Mouse (Mus musculus) liver (tissue): ENCODE measurements at regions not wholly inside any gene's neighbourhood (a gene's known extent, or its start where the extent isn't known, plus 50 kb on each side); places are given as distances from the start of the nearest gene placed in this dataset.

Experiments used
- DNase-seq: peaks from one replicate; pipeline ENCODE4 v3.0.0-alpha.2; 2020; ENCODE audit warnings: mixed read lengths

GRCm38 (mm10) chr5:106044878-106045585 lies 168.7 kb downstream of the Zfp326 start:
- DNase-seq, result no peak

DNA sequence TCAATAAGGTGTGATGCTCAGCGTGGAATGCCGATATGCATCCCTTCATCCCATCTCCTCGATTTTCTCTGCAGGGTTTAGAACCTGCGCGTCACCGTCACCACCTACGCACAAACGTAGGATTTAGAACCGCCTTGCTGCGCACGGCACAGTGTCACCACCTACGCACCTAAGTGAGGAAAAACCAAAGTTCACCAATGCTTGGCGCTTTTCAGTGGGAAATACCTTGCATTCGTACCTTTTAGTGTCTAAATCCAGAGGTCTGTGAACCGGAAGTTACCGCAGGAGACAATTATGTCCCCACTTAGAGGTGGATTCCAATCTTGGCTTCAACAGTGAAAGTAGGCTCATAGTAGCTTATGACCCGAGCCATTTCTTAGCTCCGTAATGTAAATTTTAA lies 162.0 kb downstream of the Zfp326 start:
- DNase-seq, result no peak

DNA sequence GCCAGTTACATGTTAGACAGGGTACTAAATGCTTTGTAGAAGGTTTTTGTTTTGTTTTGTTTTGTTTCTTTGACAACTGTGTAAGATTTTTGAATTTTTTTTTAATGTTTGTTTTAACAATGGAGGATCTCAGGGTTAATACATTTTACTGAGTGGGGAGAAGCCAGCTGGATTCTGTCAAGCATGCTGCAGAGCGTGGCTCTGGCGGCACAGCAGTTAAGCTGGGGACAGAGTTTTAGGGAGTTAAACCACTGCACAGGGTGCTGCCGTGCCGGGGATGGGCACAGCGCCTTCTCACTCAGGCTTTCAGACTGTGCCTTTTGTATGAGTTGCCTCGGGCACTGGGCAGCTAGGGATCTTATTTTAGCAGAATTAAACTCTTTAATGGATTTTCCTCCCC lies 159.8 kb downstream of the Zfp326 start:
- no peak for DNase-seq

DNA sequence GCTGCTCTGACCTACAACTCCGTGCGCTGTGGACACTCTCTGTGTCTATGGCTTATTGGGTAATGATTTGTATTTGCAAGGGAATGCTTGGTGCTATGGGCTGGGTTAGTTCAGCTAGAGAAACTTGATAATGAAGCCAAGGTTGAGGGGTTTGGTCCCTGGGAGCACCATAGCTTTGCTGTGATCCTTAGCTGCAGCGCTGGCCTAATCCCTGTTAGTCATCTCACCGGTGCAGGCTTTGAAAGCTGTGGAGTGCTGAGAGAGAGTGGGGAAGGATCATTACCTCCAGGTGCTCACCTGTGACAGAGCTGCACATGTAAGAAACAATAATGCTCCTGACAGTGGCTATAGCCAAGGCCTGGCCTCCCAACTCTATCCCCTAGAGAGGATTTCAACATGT lies 156.6 kb downstream of the Zfp326 start:
- DNase-seq, result no peak

- no peak for DNase-seq
Observed at GRCm38 (mm10) chr5:106026861-106027260, 150.5 kb downstream of the Zfp326 start.

DNA sequence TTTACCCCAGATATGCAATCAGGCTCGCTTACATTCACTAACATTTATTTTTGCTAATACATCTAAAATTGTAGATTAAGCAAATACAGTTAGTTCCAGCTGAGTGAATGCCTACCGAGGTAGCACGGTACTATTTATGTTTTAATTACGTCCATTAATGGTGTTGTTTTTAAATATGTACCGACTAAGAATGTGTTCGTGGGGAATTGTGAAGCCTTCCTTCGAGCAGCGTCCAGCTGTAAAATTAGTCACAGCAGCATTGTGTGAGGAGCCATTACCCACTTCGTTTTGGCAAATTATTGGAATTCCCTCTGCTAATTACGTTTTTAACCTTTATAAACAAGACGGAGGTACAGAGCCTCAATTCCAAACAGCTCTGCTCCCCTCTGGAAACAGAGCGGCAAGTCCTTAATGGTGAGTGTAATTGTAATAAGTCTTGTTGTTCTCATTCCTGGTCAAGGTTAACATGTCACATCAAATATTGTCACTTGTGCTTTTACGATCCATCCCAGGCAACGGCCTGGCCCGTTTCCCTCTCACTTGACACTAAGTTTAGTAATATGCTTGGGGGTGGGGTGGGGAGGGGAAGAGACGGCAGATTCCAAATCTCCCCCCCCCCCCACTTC lies 128.0 kb downstream of the Zfp326 start:
- no peak for DNase-seq

- DNase-seq, result no peak
Observed at GRCm38 (mm10) chr5:106003321-106004291, 127.2 kb downstream of the Zfp326 start.

DNA sequence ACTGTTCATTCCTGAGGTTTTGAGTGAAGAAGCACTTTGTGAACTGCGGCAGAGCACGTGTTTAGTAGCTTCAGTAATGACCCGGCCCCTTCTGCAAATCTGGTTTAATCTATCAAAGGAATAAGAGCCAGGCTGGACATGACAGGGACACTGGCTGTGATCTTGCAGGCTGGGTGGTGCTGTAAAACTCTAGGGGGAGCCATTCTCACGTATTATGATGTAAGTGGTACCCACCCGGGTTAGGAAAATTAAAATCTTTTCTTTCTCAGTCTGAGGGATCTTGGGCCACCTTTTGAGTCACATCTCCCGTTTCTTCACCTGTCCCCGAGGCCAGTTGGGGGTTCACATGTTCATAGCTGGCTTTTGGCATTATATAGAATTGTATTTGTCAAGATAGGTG lies 126.0 kb downstream of the Zfp326 start:
- DNase-seq, result no peak

GRCm38 (mm10) chr5:105994218-105994617 lies 117.9 kb downstream of the Zfp326 start:
- DNase-seq, result no peak

GRCm38 (mm10) chr5:105993066-105993760 lies 116.8 kb downstream of the Zfp326 start:
- no peak for DNase-seq

GRCm38 (mm10) chr5:105990777-105991176 lies 114.4 kb downstream of the Zfp326 start:
- DNase-seq, result no peak

DNA sequence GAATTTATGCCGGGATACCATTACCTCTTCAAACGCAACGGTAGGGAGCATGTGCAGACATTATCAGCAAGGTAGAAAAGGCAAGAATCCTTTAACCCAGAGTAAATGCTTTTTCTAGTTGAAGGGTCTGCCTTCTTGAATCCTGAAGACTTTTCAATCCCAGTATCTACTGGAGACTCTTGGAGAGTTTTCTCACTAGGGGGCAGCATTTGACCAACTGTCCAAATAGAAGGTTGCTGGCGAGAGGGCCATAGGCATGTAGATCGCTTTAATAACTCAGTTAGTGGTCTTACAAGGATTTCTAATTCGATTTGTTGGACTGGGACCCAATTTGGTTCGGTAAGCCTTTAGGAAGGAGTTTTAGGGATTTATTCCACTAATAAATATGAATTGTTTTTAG lies 110.0 kb downstream of the Zfp326 start:
- no peak for DNase-seq

DNA sequence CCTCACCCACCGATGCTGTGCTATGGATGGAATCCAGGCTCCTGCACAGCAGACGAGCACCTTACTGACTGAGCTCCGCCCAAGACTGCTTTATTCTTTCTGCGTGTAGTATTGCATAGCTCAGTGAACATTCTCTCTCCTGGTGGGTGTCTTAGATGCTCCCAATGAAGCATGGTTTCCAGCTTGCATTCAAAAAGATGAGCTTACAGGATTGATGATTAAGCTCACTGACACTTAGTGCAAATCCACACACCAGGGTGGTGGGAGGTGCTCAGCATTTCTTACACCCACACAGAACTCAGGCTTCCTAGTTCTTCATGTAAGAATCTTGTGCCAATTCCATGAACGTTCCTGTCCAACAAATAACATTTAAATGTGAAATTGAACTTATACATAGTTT lies 106.8 kb downstream of the Zfp326 start:
- DNase-seq, result no peak

DNA sequence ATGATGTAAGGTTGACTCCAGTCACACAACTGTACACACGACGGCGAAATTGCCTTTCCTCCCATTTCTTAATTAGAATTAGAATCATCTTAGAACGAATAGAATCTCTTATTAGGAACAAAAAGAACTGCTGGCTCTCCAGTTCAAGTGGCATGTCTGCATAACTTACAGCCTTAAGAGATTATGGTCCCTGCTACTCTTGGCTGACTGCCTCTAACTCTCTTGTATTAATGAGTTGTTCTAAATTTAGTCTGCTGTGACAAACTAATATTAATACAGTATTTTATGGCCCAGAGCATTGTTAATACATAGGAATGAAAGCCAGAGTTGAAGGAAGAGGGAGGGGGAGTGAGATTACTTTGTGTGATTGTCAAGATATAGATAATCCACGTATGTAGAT lies 100.4 kb downstream of the Zfp326 start:
- DNase-seq, result no peak

- no peak for DNase-seq
Observed at GRCm38 (mm10) chr5:105976076-105976475, 99.7 kb downstream of the Zfp326 start.

DNA sequence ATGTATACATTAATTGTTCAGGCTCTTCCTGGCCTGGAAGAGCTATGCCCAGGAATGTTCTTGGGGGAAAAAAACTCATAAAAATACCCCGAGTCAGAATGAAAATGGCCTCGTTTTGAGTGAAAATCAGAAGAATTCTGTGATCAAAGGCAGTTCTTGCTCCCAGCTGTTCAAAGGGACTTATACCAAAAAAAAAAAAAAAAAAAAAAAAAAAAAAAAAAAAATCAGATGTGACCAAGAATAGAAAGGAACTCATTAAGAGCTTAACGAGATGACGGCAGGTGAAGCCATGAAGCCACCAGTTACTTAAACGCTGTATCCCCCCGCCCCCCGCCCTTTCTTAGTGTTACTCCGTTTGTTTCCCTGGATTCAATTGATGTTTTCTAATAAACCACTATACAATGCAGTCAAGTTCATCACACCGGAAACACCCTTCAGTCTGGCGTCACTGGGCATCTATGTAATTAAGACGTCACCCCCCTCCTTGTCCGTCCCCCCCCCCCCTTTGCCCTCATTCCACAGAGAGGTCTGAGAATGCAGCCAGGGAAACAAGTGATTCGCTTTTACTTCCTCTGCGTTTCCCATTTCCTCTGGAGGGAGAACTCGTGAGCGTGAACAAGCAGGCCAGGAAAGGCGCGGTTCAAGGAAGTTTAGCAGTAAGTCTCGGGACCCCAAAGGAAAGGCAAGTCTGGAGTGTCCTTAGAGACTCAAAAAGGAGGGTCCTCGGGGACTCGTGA lies 99.1 kb downstream of the Zfp326 start:
- DNase-seq, result no peak

DNA sequence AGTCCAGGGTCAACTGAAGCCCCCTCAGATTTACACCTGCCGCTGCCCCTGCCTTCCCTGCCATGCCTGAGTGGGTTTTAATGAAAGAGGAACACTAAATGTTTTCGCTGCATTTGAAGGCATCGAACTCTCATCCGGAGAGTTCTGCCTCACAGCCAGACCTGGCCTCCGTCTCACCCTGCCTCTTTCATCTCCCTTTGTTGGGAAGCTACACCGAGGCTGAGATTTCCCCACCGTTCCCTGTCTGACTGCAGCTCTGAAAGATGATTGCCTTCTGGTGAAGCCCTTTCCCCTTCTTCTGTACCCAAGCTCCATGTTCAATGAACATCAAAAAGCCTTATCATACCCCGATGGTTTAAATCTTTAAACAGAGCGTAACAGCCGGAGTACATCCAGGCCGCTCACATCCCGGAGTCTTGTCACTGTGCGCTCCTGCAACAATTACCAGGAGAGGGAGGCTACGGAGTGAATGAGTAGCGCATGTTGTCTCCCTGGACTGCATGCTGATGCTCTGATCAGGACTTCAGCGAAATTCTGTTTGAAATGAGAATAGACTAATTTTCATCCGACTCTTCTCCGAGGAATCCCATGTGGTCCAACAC lies 98.3 kb downstream of the Zfp326 start:
- DNase-seq, result no peak
